Mouse (Mus musculus) G1E (cell line): ENCODE data around the gene Nrxn3.

Experiments
- CTCF ChIP-seq: IDR thresholded peaks from 2 replicates; pipeline ENCODE4 v1.5.1; 2012; ENCODE audit warnings: low read depth, low read length, inconsistent platforms, mixed read lengths
- POLR2AphosphoS5 ChIP-seq: IDR thresholded peaks from 2 replicates; pipeline ENCODE4 v1.6.1; 2012; ENCODE audit warnings: low read depth, low read length, inconsistent platforms; ENCODE audit not compliant: insufficient replicate concordance
- TAL1 ChIP-seq: conservative IDR thresholded peaks from 2 replicates; pipeline ENCODE4 v1.6.1; 2012; ENCODE audit warnings: low read depth, low read length, inconsistent platforms, mixed read lengths

- TF ChIP-seq CTCF (no peak), TAL1 (no peak), POLR2AphosphoS5 (no peak)
Observed at GRCm38 (mm10) chr12:89641460-89641859, 918.8 kb downstream of the Nrxn3 start.
